Comparison of ENCODE assay signal across 14 mouse cellular contexts in genomic region chr13:78383761-78384160, GRCm38 (mm10).
"Had no signal": no experiment of that assay in that cellular context is flagged by ENCODE, and none has a peak within 500 bp of the region (broad histone marks: within the 10 kb centered on the region; RNA-seq: fewer than 3 reads in every experiment).

No protein-coding gene starts in this region.

- H3K27me3 ChIP-seq: liver, embryonic 15.5 days; neural tube, embryonic 15.5 days had no signal

- H3K4me1 ChIP-seq: limb, embryonic 10.5 days; liver, embryonic 15.5 days; midbrain, embryonic 10.5 days; neural tube, embryonic 15.5 days had no signal

- H3K9ac ChIP-seq: liver, embryonic 15.5 days; lung, embryonic 14.5 days; neural tube, embryonic 15.5 days had no signal

- DNase-seq: kidney, postnatal 10 days; lung, embryonic 14.5 days; lung, postnatal 10 days; lung, postnatal 4 days; midbrain, embryonic 14.5 days; thymus, adult 18-20 months; thymus, postnatal 14 days had no signal

- H3K4me3 ChIP-seq: left cerebral cortex, adult 2 months; limb, embryonic 10.5 days; liver, embryonic 15.5 days; midbrain, embryonic 10.5 days; myocyte; neural tube, embryonic 15.5 days had no signal

- H3K27ac ChIP-seq: left cerebral cortex, adult 2 months; limb, embryonic 10.5 days; liver, embryonic 15.5 days; midbrain, embryonic 10.5 days; neural tube, embryonic 15.5 days had no signal

- H3K9me3 ChIP-seq: limb, embryonic 10.5 days; liver, embryonic 15.5 days; midbrain, embryonic 10.5 days; neural tube, embryonic 15.5 days had no signal

- H3K4me2 ChIP-seq: liver, embryonic 11.5 days; liver, embryonic 15.5 days; lung, embryonic 14.5 days; neural tube, embryonic 15.5 days had no signal

- H3K36me3 ChIP-seq: limb, embryonic 10.5 days; liver, embryonic 15.5 days; midbrain, embryonic 10.5 days; neural tube, embryonic 15.5 days had no signal
